Mouse (Mus musculus) cerebellum, adult 8-10 months (tissue): ENCODE results near the gene Actg1.
A peak's percentile ranks its signal among the peaks of the same experiment; 100 is the strongest.

Experiments
- DNase-seq: peaks from one replicate; pipeline ENCODE4 v3.0.0; 2022

Actg1 gene

DNA sequence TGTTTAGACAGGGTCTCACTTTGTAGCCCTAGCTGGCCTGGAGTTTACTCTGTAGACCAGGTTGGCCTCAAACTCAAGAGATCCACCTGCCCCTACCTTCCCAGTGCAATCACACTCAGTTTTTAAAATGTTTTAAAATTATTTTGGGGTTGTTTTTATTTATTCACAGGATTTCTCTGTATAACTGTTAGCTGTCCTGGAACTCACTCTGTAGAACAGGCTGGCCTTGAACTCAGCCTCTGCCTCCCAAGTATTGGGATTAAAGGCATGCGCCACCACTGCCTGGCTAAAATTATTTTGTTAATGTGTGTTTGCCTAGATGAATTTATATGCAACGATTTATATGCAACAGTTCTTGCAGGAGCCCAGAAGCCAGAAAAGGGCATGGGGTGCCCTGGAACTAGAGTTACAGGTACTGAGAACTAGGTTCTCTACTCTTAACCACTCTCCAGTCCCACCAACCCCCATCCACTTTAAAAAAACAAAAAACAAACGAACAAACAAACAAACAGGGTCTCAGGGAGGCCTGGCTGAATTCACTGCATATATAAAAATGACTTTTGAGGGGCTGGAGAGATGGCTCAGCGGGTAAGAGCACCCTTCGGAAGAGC is 3.9 kb downstream of the Actg1 start:
- no peak for DNase-seq

DNA sequence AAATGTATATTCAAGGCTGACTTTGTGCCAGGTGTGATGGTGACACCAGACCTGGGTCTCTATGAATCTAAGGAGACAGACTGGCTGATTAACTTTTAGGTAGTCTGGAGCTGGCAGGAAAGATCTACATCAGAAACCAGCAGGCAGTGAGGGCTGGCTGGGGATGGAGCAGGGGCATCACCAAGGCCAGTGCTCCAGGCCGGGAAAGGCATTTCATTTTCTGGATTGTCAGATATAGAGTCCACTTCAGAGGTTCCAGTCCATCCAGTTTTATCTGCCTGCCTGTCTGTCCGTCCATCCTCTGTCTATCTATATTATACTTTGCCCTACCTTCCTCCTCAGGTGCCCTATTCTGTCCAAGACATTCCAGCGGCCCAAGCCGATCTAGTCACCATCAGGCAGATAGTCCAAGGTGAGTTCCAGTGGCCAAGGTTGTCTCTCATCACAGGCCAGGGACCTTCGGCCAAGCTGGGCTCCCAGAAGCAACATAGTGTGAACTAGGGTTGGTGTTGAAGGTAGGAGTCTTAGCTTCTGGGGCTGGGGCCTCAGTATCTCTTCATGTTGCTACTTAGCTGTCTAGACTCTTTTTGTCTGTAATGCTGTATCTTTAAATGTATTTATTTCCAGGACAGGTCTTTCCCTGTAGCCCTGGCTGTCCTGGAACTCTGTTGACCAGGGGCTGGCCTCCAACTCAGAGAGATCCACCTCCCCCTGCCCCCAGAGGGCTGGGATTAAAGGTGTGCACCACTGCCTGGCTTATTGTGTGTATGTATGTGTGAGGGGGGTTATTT is 4.6 kb downstream of the Actg1 start:
- DNase-seq: no peak

DNA sequence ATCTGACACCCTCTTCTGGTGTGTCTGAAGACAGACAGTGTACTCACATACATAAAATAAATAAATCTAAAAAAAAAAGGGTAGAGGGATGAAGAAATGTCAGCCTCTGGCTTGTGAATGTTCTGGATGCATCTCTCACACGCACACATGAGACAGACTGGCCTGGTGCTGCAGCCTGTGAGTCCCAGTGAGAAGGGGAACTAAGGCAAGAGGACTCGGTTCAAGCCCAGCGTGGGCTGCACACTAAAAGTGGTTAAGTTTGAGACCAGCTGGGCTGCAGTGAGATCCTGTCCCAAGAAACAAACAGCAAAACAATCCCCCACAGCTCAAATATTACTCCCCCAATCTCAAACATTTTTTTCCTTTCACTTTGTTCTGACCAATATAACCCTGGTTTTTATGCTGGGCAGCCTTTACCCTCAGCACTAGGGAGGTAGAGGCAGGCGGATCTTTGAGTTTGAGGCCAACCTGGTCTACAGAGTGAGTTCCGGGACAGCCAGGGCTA is 5.6 kb downstream of the Actg1 start:
- no peak for DNase-seq

DNA sequence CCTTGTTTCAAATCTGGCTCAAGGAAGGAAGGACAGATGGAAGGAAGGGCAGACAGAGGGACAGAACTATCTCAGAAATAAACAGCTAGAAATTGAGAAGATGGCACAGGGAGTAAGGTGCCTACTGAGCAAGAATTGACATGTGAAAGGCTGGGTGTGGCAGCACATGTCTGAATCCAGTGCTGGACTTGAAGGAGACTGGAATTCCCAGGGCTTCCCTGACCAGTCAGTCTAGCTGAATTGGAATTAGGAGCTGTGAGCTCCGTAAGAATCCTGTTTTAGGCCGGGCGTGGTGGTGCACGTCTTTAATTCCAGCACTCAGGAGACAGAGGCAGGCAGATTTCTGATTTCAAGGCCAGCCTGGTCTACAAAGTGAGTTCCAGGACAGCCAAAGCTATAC is 6.7 kb downstream of the Actg1 start:
- no peak for DNase-seq

DNA sequence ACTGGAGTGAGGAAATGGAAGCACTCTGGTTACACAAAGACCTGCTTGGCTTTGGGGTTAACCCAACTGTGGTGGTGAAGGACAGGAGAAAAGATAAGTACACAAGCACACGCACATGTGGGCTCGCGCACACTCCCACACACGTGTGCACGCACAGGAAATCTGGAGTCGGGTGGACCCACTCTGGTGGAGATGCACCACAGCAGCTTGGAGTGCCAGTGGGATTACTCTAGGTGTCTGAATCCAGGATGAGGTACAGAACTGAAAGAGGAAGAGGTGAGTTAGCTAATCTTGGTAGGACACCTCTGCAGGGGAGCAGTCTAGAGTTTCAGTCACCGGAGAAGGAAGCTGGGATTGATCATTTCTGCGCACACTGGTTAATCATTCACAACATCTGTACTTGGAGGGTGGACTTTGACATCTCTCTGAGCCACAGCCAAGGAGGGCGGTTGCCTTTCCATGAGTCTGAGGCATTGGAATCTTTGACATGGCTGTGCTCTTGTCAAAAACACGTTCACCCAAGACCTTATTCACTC is 8.3 kb downstream of the Actg1 start:
- no peak for DNase-seq

DNA sequence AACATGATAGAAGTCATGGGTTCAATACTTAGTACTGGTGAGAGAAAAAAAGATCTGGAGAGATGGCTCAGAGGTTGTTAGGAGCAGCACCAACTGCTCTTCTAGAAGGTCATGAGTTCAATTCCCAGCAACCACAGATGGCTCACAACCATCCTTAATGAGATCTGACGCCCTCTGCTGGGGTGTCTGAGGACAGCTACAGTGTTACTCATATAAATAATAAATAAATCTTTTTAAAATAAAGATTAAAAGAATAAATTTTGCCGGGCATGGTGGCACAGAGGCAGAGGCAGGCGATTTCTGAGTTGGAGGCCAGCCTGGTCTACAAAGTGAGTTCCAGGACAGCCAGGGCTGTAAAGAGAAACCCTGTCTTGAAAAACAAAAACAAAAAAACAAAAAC is 9.6 kb downstream of the Actg1 start:
- no peak for DNase-seq

DNA sequence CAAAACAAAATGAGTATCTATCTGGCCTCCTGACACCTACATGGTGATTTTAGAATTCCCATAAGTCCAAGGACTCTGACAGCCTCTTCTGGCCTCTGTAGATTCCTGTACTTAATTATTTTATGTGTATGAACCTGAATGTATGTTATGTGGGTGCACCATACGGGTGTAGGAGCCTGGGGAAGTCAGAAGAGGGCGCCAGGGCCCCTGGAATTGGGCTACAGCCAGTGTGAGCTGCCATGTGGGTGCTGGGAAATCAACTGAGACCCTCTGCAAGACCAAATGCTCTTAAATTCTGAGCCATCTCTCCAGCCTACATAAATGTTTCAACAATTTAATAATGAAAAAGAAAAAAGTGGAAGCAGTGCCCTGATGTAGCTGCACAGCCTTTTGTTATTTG is 10.9 kb downstream of the Actg1 start:
- DNase-seq: no peak

DNA sequence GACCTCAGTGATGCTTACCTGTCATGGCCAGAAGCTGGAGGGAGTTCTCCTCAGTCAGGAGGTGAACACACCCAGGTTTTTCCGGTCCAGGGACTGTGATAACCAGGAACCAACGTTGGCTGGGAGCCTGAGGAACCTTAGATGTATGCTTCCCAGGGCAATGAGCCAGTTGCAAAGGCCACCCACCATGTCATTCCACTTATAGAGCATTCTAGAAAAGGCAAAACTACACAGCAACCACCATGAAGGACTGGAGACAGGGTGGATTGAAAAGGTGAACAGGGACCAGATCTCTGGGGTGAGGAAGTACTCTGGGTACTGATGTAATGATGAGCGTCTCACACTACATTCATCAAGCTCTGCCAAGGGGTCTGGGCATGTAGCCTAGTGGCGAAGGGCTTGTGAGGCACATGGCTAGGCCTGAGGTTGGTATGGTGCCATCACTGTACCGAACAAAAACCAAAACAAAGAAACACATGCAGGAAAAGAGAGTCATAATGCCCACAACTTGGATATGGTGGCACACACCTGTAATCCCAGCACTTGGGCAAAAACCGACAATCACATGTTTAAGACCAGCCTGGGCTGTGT is 12.8 kb downstream of the Actg1 start:
- DNase-seq: no peak

DNA sequence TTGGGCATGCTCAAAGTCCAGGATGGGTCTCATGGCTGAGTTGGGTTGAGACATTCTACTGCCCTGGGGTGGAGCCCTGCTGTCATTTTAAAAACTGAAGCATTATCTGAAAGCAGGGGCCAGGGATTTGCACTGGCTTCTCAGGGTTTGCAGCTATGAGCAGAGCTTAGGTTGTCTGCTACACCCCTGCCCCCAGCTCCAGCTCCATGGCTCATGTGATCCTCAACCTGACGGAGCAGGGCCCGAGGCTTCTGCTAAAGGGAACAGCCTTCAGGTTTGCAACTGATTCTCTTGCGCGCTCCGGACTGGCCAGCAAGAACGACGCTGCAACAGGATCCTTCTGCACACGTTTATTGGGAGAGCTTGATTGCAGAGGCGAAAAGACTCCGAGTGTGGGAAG is 28.2 kb downstream of the Actg1 start:
- no peak for DNase-seq

DNA sequence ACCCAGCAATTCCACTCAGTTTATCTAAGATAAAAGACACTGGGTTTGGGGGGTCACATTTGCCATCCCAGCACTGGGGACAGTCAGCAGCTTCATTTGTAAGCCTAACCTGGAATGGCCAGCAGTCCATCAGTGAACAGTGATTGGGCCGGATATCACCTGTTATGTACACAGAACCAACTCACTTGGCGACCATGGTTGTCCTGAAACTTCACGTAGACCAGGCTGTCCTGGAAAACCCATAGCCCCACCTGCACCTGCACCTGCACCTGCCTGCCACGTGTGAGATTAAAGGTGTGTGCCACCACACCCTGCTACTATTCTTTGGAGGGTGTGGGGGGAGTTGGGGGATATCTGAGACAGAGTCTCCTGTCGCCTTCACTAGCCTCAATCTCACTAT is 29.0 kb downstream of the Actg1 start:
- DNase-seq: no peak

DNA sequence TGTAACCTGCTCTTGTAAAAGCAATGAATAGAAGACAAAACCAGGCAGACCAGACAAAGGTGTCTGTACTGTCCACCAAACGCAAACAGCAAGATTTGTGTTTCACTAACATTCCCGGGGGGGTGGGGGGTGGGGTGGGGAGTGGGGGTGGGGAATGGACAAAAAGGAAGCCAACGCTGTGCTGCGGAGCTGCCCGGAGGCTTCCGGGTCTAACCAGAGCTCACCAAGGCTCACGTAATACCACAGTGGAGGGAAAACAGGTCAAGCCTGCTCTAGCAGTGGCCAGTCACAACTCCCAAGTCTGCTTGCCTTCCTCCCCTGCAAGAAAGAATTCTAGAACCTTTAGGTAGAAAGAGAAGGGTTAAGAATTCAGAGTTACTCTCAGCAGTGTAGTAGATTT is 30.9 kb downstream of the Actg1 start:
- DNase-seq: no peak

DNA sequence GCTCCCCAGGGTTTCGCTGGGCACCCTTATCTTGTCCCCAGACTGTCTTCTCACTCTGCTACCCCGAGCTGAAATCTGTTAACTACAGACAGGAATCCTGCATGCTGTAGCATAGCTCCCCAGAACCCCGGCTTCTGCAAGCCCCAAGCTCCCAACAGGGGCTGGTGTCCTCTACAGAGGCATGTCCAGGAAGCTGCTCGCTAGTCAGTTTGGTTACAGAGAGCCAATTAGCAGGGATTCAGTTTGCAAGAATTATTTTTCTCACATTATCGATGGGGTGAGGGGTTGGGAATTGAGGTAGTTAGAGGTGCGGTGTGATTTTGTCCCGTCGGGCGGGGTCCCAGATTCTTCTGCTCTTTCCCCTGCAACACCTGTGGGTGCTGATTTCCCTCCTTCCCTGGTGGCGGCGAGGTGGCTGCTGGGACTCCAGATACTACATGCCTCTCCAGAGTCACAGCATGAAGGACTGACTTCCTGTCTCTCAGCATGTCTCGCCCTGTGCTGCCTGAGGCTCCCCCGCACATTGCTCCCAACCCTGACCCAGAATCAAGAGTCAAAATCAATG is 31.6 kb downstream of the Actg1 start:
- no peak for DNase-seq

DNA sequence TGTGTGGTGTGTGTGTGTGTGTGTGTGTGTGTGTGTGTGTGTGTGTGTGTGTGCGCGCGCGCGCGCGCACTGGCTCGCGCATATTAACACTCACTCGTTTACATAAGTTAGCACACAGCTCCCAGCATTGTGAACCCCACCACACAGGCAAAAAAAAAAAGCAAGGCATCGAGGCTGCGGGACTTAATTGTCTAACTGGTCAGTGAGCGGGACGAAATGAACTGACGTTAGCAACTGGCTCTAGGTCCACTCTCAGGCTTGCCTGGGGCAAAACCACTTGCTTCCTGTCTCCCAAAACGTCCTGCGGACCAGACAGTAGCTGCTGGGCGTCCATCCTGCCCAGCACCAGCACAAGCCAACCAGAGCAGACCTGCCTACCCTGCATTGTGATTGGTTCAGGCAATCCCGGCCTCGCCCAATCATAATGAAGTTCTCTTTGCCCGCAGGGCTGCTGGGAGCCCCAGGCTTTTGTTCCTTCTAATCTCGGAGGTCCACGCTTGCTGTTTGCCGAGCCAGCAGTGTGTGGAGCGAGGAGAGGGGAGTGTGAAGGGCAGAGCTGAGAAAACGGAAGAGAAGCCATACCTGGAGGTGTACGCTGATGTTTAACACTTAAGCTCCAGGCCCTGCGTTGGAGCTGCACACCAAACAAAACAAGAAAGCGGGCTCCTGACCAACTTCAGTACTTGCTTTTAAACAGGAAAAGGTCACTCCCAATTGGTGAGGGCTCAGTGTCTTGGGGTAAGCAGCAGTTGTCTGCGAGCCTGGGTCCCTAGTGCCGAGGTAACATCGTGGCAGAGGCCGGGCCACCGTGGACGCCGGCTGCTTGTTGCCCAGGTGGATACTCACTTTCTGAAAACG is 32.3 kb downstream of the Actg1 start:
- DNase-seq: peak; percentile 92

DNA sequence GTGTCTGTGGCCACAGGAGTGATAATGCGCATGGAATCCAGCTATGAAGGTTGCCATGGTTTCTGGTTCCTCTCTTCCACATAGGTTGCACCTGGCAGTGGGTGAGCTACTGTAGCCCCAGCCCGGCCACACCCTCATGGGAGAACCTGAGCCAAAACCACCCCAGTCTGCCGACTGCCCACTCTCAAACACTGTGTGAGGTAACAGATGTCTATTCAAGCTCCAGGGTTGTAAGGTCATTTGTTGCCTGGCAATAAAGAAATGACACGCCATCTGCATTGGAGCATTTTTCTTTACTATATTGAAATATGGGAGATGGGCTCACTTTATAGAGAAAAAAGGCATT is 33.0 kb downstream of the Actg1 start:
- DNase-seq: peak; percentile 46

DNA sequence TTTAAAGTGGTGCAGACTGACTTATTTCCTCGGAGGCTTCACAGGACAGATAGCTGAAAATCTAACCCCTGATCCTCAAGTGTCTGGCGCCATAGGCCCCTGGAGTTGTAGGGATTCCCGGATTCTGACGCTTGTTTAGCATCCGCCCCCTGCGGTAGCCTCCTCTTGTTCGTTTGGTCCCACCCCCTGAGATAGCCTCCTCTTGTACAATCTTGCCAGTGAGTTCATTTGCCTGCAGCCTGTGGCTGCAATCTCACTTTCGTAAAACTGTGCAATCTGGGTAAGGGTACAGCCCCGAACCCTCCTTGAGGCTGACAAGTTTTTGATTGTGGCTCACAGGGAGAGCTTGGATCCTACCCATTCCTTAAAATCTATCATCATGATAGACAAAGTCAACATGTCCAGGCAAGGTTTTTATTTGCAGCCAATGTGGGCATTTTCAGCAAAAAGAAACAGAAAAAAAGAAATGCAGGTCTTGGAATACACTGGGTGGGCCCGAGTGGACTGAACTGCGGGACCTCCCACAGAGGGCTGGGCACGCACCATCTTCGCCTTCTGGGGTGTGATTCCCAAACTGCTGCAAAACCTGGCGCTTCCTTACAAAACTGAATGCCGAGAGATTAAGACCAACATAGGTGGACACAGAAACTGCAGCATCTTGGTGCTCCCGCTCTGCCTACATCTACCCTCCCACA is 33.5 kb downstream of the Actg1 start:
- no peak for DNase-seq

DNA sequence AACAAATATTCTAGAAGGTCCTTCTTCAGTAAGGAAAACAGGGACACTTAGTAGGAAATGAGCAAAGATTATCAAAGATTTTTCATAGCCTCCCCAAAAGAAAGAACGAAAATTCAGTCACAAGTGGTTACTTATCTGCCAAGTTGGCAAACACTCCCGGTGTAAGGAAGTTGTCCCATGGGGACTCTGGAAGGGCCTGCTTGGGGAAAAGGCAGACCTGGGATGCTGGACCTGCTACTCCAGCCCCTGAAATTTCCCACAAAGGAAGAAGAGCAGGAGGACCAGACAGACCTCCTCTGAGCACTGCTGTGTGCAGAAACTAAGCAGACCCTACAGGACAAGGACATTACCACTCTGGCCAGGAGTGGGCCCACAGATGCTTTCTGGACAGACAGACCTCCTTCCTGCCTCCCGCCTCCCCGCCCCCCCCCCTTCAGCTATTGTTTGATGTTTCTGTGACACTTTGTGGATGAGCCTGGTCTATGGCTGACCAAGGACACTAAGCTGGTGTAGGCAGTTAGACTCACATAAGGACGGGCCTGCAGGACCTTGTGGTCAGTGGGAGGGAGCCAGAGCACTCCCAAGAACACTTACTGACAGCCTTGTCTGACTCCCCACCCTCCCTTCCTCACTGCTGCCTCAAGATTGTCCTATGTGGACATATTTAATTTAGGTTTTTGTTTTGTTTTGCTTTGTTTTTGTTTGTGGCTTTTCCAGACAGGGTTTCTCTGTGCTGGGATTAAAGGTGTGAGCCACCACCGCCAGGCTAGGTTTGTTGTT is 34.2 kb downstream of the Actg1 start:
- DNase-seq: no peak

DNA sequence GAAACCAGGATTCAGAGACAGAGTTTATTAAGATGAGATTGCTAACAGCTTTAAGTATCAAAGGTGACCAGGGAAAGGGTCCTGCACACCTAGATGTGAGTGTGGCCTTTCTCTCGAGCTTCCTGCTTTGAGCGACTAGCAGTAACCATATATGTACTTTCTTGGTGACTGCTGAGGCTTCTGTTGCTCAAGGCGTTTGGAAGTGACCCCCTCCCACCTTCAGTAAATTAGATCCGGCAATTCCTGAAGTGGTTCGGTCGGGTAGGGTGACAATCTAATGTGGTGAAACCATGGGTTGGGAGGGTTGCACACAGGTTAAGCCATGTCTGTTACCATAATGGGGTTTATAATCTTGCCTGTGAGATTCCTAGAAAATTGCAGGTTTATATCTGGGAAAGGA is 36.3 kb downstream of the Actg1 start:
- DNase-seq: no peak

DNA sequence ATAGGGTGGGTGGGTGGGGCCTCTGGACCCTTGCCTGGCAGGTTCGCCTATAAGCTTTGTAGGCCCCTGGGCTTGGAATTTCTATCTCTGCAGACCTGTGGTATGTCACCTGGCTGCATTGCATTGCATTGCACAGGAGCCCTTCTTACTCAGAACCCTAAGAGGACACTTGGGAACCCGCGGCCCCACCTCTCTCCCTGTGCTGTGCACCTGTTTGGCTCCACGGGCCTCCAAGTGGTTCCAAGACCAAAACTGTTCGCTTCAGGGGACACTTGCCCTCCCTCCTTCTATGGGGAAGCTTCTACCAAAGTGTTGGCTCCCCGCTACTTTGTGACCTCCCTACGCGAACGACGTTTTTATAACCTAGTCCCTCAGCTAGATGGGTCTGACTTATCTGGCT is 36.8 kb downstream of the Actg1 start:
- DNase-seq: no peak

DNA sequence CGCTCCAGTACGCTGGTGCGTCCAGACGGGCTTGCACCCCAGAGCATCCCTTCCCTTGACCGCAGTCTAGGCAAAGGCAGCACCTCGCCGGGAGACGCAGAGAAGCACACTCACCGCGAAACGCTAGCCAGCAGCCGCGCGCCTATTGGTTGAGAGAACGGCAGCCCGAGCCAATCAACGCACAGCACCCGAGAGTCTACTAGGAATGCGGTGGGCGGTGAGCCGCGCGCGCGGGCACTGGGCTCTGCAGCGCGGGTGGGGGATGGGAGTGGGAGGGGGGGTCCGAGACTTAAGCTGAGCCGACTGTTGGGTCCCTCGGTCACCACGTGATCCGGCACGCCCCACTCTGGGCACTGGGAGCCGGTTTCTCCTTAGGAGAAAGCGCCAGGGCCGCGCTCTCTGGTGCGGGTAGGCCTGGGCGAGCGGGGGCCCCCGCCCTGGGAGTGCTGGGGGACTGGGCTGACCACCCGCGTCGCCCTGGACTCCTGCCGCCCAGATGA is 37.5 kb downstream of the Actg1 start:
- peak; percentile 92 for DNase-seq

DNA sequence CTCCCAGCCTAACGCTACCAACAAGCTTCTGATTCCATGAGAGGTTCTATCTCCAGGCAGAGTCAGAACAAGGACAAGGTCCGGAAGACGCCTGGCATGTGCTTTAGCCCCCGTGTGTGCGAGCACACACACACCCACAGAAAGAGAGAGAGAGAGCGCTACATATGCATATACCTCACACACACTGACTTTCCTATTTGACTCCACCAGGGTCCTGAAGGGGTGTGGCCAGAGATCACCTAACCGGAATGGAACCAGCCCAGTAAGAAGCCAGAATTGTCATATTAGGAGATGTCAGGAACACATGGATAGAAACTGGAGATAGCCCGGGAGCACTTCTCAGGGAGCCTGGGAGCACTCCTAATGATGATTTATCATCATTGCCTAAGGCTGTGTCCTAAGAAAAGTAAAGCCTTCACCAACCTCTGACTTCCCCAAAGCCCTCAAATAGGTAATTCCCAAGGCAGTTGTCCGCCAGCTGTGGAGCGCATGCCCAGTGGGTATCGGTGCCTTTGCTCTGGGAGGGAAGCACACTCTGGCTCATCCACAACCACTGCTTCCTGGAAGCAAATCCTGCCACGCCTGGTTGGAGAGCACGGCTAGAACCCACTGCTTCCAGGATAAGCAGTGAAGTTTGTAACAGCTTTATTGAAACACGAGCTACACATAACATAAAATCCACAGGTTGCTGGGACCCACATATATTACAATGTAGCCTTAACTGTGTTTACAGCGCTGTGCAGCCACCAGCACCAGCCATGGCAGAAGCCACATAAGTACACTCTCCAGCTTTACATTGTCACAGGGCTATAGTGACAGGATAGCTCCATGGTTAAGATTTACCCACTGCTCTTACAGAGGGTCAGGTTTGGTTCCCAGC is 39.7 kb downstream of the Actg1 start:
- DNase-seq: no peak
